Mouse (Mus musculus): Measurements from ENCODE around the gene Gm826. TPM values are rescaled to one million over a fixed set of nuclear protein-coding genes. Genes with fewer than 3 reads are reported as not detected.

Gene Gm826
- polyA plus RNA-seq, 1 experiment from 2014 or later, result not detected

DNA sequence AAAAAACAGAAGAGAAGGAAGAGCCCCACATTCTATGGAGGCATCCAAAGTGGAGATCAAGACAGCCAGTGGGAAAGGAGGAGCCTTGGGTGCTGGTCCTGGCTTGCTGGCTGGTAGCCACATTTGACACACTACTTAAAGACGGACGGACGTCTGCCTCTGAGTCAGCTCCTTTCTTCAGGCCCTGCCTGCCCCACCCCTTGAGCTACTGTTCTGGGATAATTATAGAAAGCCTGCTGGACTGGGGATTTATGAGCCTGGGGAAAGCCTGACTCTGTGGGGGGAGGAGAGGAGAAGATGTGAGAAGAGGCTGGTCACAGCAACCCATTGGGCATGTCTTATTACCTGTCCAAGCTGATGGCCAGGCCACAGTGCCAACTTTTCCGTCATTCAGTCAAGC lies 12.1 kb downstream of the Gm826 start:
- 50% methylated on average over 4 of the region's 4 CpGs for WGBS
- Histone ChIP-seq H3K36me3 (ENCODE audit: control insufficient read depth, insufficient read depth, low read length) (no peaks in the 10 kb centered on the region), H3K27ac (ENCODE audit: low read depth, low read length) (no peak overlapping the region), H3K4me3 (ENCODE audit: low read depth, low read length) (no peak overlapping the region), H3K9ac (ENCODE audit: low read length) (no peak overlapping the region), H3K27me3 (ENCODE audit: control insufficient read depth, insufficient read depth, low read length) (no peaks in the 10 kb centered on the region), H3K9me3 (ENCODE audit: control insufficient read depth, low read length) (no peaks in the 10 kb centered on the region), H3K4me1 (ENCODE audit: control insufficient read depth, insufficient read depth, low read length) (no peaks in the 10 kb centered on the region), H3K4me2 (no peak overlapping the region)
- no peak for DNase-seq (ENCODE audit: low spot score, missing footprints)
- ATAC-seq (ENCODE audit: low FRiP score), result no peak

DNA sequence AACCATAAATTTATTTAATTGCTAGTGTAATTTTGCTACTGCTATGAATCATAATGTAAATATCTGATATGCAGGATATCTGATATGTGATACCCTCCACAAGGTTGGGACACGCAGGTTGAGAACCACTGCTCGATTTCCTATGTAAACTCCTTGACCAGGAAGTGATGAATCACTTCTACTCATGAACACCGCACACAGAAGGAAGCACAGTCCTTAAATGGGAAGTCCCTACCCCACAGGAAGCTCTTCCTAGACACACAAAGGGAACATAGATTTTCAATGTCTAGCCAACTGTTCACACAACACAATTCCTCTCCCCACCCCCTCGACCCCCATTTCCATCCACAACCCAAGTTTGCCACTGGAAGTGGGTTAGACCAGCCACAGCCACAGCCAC lies 15.7 kb downstream of the Gm826 start:
- Histone ChIP-seq H3K4me3 (ENCODE audit: low read depth, low read length) (no peak overlapping the region), H3K36me3 (ENCODE audit: control insufficient read depth, insufficient read depth, low read length) (no peaks in the 10 kb centered on the region), H3K9ac (ENCODE audit: low read length) (no peak overlapping the region), H3K4me1 (ENCODE audit: control insufficient read depth, insufficient read depth, low read length) (no peaks in the 10 kb centered on the region), H3K27me3 (ENCODE audit: control insufficient read depth, insufficient read depth, low read length) (no peaks in the 10 kb centered on the region), H3K4me2 (no peak overlapping the region), H3K27ac (ENCODE audit: low read depth, low read length) (no peak overlapping the region), H3K9me3 (ENCODE audit: control insufficient read depth, low read length) (no peaks in the 10 kb centered on the region)
- no peak for DNase-seq (ENCODE audit: low spot score, missing footprints)
- ATAC-seq (ENCODE audit: low FRiP score), result no peak
- WGBS, result 89% methylated on average over 4 of the region's 4 CpGs

DNA sequence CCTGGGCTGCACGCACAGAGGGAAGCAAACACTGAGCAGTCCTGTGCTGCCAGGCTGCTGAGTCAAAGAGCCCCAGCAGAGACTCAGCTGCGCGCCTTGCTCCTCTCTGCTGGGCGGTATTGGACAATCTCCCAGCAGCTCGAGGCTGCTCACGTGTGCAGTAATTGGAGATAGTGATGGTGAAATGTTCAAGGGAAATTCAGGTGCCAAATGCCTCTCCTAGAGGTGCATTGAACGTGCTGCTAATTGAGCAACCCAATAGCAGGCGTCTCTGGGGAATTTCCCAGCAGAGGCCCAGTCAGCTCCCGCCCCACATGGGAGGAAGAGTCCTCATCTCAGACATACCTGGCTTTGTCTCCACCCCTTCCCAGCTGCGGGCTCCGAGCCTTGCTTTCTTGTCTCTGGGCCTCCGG lies 20.4 kb downstream of the Gm826 start:
- H3K9ac ChIP-seq (ENCODE audit: low read length), result no peak overlapping the region
- H3K9me3 ChIP-seq (ENCODE audit: control insufficient read depth, low read length), result no peaks in the 10 kb centered on the region
- H3K4me1 ChIP-seq (ENCODE audit: control insufficient read depth, insufficient read depth, low read length), result no peaks in the 10 kb centered on the region
- H3K27ac ChIP-seq (ENCODE audit: low read depth, low read length), result no peak overlapping the region
- no peak for ATAC-seq (ENCODE audit: low FRiP score)
- 40% methylated on average over 12 of the region's 12 CpGs for WGBS
- H3K4me3 ChIP-seq (ENCODE audit: low read depth, low read length), result no peak overlapping the region
- no peak overlapping the region for H3K4me2 ChIP-seq
- no peak for DNase-seq (ENCODE audit: low spot score, missing footprints)
- H3K27me3 ChIP-seq (ENCODE audit: control insufficient read depth, insufficient read depth, low read length), result no peaks in the 10 kb centered on the region
- H3K36me3 ChIP-seq (ENCODE audit: control insufficient read depth, insufficient read depth, low read length), result no peaks in the 10 kb centered on the region

DNA sequence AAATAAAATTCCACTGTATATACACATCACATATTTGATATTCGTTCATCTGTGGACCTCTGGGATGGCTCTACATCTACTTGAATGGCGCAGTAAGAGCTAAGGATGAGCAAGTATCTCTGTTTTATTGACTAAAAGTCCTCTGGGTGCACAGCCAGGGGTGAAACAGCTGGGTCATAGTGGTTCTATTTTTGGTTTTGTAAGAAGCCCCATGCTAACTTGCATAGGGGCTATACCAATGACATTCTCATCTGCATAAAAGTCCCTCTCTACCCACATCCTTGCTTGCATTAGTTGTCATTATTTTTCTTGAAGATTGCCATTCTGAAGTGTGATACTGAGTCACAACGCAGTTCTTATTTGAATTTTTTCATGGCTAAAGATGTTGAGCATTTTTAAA lies 28.9 kb downstream of the Gm826 start:
- Histone ChIP-seq H3K36me3 (ENCODE audit: control insufficient read depth, insufficient read depth, low read length) (no peaks in the 10 kb centered on the region), H3K27me3 (ENCODE audit: control insufficient read depth, insufficient read depth, low read length) (no peaks in the 10 kb centered on the region), H3K27ac (ENCODE audit: low read depth, low read length) (no peak overlapping the region), H3K4me1 (ENCODE audit: control insufficient read depth, insufficient read depth, low read length) (no peaks in the 10 kb centered on the region), H3K4me2 (no peak overlapping the region), H3K4me3 (ENCODE audit: low read depth, low read length) (no peak overlapping the region), H3K9me3 (ENCODE audit: control insufficient read depth, low read length) (no peaks in the 10 kb centered on the region), H3K9ac (ENCODE audit: low read length) (no peak overlapping the region)
- ATAC-seq (ENCODE audit: low FRiP score) (no peak), DNase-seq (ENCODE audit: low spot score, missing footprints) (no peak)
- WGBS, result 88% methylated on average over 3 of the region's 3 CpGs

DNA sequence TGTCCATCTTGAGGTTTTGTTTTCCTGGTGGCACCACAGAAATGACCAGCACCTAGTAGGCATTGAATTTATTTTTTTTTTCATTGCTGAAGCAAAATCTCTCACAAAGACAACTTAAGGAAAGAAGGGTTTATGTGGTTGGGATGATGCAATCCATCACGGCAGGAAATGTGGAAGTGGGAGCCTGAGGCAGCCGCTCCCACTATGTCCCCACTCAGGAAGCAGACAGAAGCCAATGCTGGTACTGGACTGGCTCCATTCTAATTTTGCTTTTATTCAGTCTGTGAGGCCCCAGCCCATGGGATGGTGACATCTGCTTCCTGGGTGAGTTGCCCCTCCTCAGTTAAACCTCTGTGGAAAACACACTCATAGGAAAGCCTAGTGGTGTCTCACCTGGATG lies 30.0 kb downstream of the Gm826 start:
- Histone ChIP-seq H3K4me2 (no peak overlapping the region), H3K4me1 (ENCODE audit: control insufficient read depth, insufficient read depth, low read length) (no peaks in the 10 kb centered on the region), H3K36me3 (ENCODE audit: control insufficient read depth, insufficient read depth, low read length) (no peaks in the 10 kb centered on the region), H3K4me3 (ENCODE audit: low read depth, low read length) (no peak overlapping the region), H3K27me3 (ENCODE audit: control insufficient read depth, insufficient read depth, low read length) (no peaks in the 10 kb centered on the region), H3K9me3 (ENCODE audit: control insufficient read depth, low read length) (no peaks in the 10 kb centered on the region), H3K27ac (ENCODE audit: low read depth, low read length) (no peak overlapping the region), H3K9ac (ENCODE audit: low read length) (no peak overlapping the region)
- WGBS, result 84% methylated on average over 2 of the region's 2 CpGs
- ATAC-seq (ENCODE audit: low FRiP score) (no peak), DNase-seq (ENCODE audit: low spot score, missing footprints) (no peak)

DNA sequence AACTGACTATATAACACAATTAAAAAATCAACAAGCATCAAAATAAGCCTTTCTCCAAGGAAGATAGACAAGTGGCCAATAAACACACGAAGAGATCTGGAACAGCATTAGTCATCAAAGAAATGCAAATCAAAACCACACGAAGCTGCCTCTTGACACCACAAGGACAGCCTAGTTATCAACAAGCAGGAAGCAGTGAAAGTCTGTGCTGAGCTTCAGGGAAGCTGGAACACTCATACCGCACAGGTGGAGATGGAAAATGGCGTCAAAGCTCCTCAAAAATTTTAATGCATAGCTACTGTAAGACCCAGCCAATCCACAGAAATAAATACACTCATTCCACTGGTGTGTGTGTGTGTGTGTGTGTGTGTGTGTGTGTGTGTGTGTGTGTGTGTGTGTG lies 31.9 kb downstream of the Gm826 start:
- DNase-seq (ENCODE audit: low spot score, missing footprints) (no peak), ATAC-seq (ENCODE audit: low FRiP score) (no peak)
- no peak overlapping the region for H3K4me2 ChIP-seq
- H3K36me3 ChIP-seq (ENCODE audit: control insufficient read depth, insufficient read depth, low read length), result no peaks in the 10 kb centered on the region
- no peak overlapping the region for H3K4me3 ChIP-seq (ENCODE audit: low read depth, low read length)
- no peaks in the 10 kb centered on the region for H3K4me1 ChIP-seq (ENCODE audit: control insufficient read depth, insufficient read depth, low read length)
- H3K9me3 ChIP-seq (ENCODE audit: control insufficient read depth, low read length), result no peaks in the 10 kb centered on the region
- 75% methylated on average over 4 of the region's 4 CpGs for WGBS
- H3K27me3 ChIP-seq (ENCODE audit: control insufficient read depth, insufficient read depth, low read length), result no peaks in the 10 kb centered on the region
- H3K27ac ChIP-seq (ENCODE audit: low read depth, low read length), result no peak overlapping the region
- no peak overlapping the region for H3K9ac ChIP-seq (ENCODE audit: low read length)

DNA sequence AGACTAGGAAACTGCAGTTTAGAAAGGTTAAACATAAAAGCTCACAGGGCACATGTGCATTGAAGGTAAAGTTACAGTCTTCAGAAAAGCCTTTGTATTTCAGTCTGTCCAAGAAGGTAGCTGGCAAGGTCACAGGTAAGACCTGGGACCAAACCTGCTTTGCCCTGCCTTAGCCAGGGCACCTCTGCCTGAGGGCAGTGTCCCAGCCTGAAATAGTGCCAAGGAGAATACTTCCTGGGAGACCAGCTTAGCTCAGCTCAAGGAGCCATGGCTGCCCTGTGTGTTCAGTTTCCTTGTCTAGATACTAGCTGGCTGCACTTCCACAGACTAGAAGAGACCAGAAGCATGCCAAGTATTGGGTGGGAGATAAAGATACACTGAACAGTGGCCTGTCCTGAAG lies 35.4 kb downstream of the Gm826 start:
- DNase-seq (ENCODE audit: low spot score, missing footprints), result no peak
- Histone ChIP-seq H3K4me1 (ENCODE audit: control insufficient read depth, insufficient read depth, low read length) (no peaks in the 10 kb centered on the region), H3K36me3 (ENCODE audit: control insufficient read depth, insufficient read depth, low read length) (no peaks in the 10 kb centered on the region), H3K27me3 (ENCODE audit: control insufficient read depth, insufficient read depth, low read length) (no peaks in the 10 kb centered on the region), H3K27ac (ENCODE audit: low read depth, low read length) (no peak overlapping the region), H3K4me3 (ENCODE audit: low read depth, low read length) (no peak overlapping the region), H3K9me3 (ENCODE audit: control insufficient read depth, low read length) (no peaks in the 10 kb centered on the region), H3K4me2 (no peak overlapping the region), H3K9ac (ENCODE audit: low read length) (no peak overlapping the region)
- no peak for ATAC-seq (ENCODE audit: low FRiP score)

DNA sequence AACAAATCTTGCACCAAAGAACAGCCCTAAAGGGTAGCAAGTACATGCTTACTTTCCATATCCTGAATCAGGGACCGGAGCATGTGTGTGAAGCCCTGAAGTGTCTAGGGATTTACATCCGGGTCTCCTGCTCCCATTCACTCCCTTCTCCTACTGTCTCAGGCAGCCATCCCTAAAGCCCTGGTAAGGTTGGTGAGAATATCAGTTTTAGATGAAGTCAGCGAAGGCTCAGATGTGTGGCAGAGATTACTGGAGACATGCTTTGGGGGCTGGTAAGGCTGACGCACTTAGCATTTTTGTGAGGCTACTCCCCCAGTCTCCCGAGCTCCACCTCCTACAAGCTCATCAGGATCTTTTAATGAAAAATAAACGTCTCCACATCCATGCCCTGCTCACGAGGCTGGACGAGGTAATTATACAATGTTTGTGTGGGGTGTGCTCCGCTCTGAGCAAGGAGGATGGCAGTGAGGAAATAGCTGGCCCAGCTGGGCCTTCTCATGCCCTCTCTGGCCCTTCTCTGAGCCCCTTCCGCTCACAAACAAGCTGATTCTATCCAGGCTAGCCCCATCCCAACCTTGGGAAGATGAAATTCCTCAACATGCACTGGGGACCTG lies 45.3 kb downstream of the Gm826 start:
- Histone ChIP-seq H3K4me1 (ENCODE audit: control insufficient read depth, insufficient read depth, low read length) (no peaks in the 10 kb centered on the region), H3K27me3 (ENCODE audit: control insufficient read depth, insufficient read depth, low read length) (no peaks in the 10 kb centered on the region), H3K27ac (ENCODE audit: low read depth, low read length) (no peak overlapping the region), H3K9me3 (ENCODE audit: control insufficient read depth, low read length) (no peaks in the 10 kb centered on the region), H3K36me3 (ENCODE audit: control insufficient read depth, insufficient read depth, low read length) (no peaks in the 10 kb centered on the region), H3K9ac (ENCODE audit: low read length) (no peak overlapping the region), H3K4me3 (ENCODE audit: low read depth, low read length) (no peak overlapping the region), H3K4me2 (no peak overlapping the region)
- DNase-seq (ENCODE audit: low spot score, missing footprints) (no peak), ATAC-seq (ENCODE audit: low FRiP score) (no peak)
- WGBS, result 78% methylated on average over 10 of the region's 10 CpGs

DNA sequence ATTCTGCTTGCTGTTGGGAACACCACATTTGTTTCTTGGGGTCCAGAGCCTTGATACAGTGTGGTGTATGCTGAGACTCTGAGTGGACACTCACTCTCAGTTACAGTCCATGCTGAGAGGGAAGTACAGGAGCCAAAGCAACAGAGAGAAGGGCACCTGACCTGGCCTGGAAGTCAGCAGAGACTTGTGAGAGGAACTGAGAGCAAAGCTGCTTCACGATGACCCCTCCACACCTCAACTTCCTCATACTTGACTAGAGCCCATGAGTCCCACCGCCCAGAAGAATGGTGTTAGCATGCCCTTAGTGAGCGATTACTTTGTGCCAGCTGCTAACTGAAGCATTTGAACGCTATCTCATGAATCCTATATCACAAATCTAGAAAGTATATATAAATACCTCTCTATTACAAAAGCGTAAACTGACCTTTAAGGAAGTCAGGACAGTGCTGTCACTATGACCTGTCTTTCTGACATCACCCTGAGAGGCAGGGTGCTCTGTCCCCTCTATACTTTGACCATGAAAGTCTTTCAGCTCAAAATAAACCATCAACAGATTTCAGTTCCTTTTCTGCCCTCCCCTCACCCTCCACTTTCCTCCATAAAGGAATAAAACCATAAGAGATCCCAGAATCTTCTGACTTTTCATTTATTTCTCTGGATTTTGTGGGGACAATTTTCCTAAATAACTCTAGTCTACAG lies 57.9 kb downstream of the Gm826 start:
- ATAC-seq (ENCODE audit: low FRiP score), result no peak
- no peak overlapping the region for H3K27ac ChIP-seq (ENCODE audit: low read depth, low read length)
- no peaks in the 10 kb centered on the region for H3K36me3 ChIP-seq (ENCODE audit: control insufficient read depth, insufficient read depth, low read length)
- H3K4me3 ChIP-seq (ENCODE audit: low read depth, low read length), result no peak overlapping the region
- no peak for DNase-seq (ENCODE audit: low spot score, missing footprints)
- WGBS, result 91% methylated on average over 5 of the region's 5 CpGs
- H3K4me1 ChIP-seq (ENCODE audit: control insufficient read depth, insufficient read depth, low read length), result no peaks in the 10 kb centered on the region
- H3K4me2 ChIP-seq, result no peak overlapping the region
- no peak overlapping the region for H3K9ac ChIP-seq (ENCODE audit: low read length)
- no peaks in the 10 kb centered on the region for H3K27me3 ChIP-seq (ENCODE audit: control insufficient read depth, insufficient read depth, low read length)
- H3K9me3 ChIP-seq (ENCODE audit: control insufficient read depth, low read length), result no peaks in the 10 kb centered on the region

Data from midbrain, embryonic 11.5 days (tissue).